Mouse (Mus musculus): ENCODE data around the gene Hlcs.
"Not testable (repeated sequence)": the region's sequence is repeated elsewhere in the genome, so short reads cannot be mapped to it uniquely, and the experiment has no call there.

Gene Hlcs

GRCm38 (mm10) chr16:94313229-94314030, at the start of gene Hlcs:
Gene Hlcs, minus strand, starts transcription at chr16:94313571.
- peak; percentile 97 for DNase-seq (ENCODE audit: low read depth, low spot score)

- no peak for DNase-seq (ENCODE audit: low read depth, low spot score)
These were observed 49.0 kb upstream of the Hlcs start for GRCm38 (mm10) chr16:94362174-94362873.

GRCm38 (mm10) chr16:94360578-94361350, 47.4 kb upstream of the Hlcs start:
- no peak for DNase-seq (ENCODE audit: low read depth, low spot score)

- no peak for DNase-seq (ENCODE audit: low read depth, low spot score)
These were observed 44.7 kb upstream of the Hlcs start for GRCm38 (mm10) chr16:94358091-94358490.

GRCm38 (mm10) chr16:94356776-94357494, 43.6 kb upstream of the Hlcs start:
- DNase-seq (ENCODE audit: low read depth, low spot score) = no peak

GRCm38 (mm10) chr16:94356046-94356445, 42.7 kb upstream of the Hlcs start:
- DNase-seq (ENCODE audit: low read depth, low spot score) = no peak

- DNase-seq (ENCODE audit: low read depth, low spot score) = peak; percentile 29
These were observed 41.1 kb upstream of the Hlcs start for GRCm38 (mm10) chr16:94354450-94354849.

- DNase-seq (ENCODE audit: low read depth, low spot score) = no peak
These were observed 36.9 kb upstream of the Hlcs start for GRCm38 (mm10) chr16:94350287-94350677.

- no peak for DNase-seq (ENCODE audit: low read depth, low spot score)
These were observed 36.4 kb upstream of the Hlcs start for GRCm38 (mm10) chr16:94349588-94350286.

- DNase-seq (ENCODE audit: low read depth, low spot score) = no peak
These were observed 35.4 kb upstream of the Hlcs start for GRCm38 (mm10) chr16:94348779-94349178.

GRCm38 (mm10) chr16:94347080-94347731, 33.8 kb upstream of the Hlcs start:
- DNase-seq (ENCODE audit: low read depth, low spot score) = no peak

GRCm38 (mm10) chr16:94345733-94346132, 32.4 kb upstream of the Hlcs start:
- DNase-seq (ENCODE audit: low read depth, low spot score) = no peak

- not testable (repeated sequence) for DNase-seq (ENCODE audit: low read depth, low spot score)
These were observed 26.1 kb upstream of the Hlcs start for GRCm38 (mm10) chr16:94339164-94340160.

GRCm38 (mm10) chr16:94335656-94336055, 22.3 kb upstream of the Hlcs start:
- no peak for DNase-seq (ENCODE audit: low read depth, low spot score)

- DNase-seq (ENCODE audit: low read depth, low spot score) = peak; percentile 81
These were observed 18.5 kb upstream of the Hlcs start for GRCm38 (mm10) chr16:94331886-94332252.

GRCm38 (mm10) chr16:94331233-94331885, 18.0 kb upstream of the Hlcs start:
- DNase-seq (ENCODE audit: low read depth, low spot score) = no peak

GRCm38 (mm10) chr16:94330429-94330828, 17.1 kb upstream of the Hlcs start:
- DNase-seq (ENCODE audit: low read depth, low spot score) = no peak

All from ZHBTc4 (cell line).